Mouse (Mus musculus): ENCODE measurements around the gene Dmrt1. TPM values are rescaled to one million over a fixed set of nuclear protein-coding genes. Genes with fewer than 3 reads are reported as not detected.

Gene Dmrt1
- total RNA-seq (2023) = not detected in 2 replicates

DNA sequence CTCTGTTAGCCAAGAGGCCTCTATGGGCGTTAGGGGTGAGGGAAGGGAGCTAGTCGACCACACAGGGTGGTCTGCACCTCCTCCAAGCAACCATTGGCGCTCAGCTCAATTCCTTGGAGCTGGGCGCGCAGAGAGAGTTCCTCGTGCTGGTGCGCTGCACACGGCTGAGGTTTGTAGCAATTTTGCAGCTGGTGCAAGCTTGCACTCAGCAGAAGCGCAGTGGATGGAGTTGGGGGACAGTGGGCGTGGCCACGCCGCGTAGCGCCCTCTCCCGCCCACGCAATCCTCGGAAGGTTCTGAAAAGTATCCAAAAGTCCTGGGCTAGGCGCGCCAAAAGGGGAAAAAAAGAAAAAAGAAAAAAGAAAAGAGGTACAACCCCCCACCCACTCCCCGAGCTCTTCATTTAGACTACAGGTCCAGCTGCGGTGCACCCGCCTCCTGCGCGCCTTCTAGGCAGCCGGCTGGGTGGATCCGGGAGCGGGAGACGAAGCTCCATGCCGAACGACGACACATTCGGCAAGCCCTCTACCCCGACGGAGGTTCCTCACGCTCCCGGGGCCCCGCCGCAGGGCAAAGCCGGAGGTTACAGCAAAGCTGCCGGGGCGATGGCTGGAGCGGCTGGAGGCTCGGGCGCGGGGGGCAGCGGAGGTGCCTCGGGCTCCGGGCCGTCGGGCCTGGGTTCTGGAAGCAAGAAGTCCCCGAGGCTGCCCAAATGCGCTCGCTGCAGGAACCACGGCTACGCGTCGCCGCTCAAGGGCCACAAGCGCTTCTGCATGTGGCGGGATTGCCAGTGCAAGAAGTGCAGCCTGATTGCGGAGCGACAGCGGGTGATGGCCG lies at the start of gene Dmrt1:
TSS of gene Dmrt1 (plus strand) at position 259 of the 837 bp plus-strand sequence.

DNA sequence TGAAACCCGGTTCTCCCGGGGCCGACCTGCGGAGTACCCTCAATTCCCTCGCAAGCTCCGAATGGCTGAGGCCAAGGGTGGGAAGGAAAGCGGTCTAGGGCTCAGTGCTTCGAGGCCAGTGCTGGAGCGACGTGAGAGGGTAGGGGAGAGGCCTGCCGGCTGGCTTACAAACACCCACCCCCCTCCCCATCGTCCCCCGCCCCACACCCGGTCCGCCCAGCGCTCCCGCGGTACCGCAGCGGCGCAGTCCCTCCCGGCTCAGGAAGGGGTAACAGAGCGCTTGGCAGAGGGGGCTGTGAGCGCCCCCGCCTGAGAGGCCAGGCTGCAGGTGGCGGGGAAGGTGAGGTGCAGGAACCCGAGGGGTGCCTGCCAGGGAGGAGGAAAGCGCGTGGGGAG lies 104.6 kb downstream of the Dmrt1 start, which contains the start of gene Dmrt3:
TSS of gene Dmrt3 (plus strand) at position 287 of the 396 bp plus-strand sequence.

Other genes starting within 250 kb of the Dmrt1 start
- gene Dmrt3, start 104.7 kb downstream of the Dmrt1 start, total RNA-seq (2023) = not detected in 2 replicates
- gene Dmrt2, start 166.8 kb downstream of the Dmrt1 start, total RNA-seq (2023) = not detected in 2 replicates

Data from neutrophil, adult 65 days (primary cell).